Mouse (Mus musculus) heart, adult 2 months (tissue): ENCODE data around the gene Man1c1.

Experiments
- CTCF ChIP-seq: fragments of 200-600 bp; IDR thresholded peaks from 2 replicates; pipeline ENCODE4 v1.8.1; 2022; ENCODE audit warnings: antibody characterized with exemption, mild to moderate bottlenecking, moderate library complexity
- EP300 ChIP-seq: fragments of 200-500 bp; IDR thresholded peaks from 2 replicates; pipeline ENCODE4 v1.6.1; 2011; ENCODE audit warnings: low read depth, low read length, control low read depth; ENCODE audit not compliant: insufficient read depth

GRCm38 (mm10) chr4:134601404-134601803 is 102.7 kb downstream of the Man1c1 start:
- TF ChIP-seq CTCF = no peak
- TF ChIP-seq EP300 = no peak
